Mouse (Mus musculus): ENCODE data around the gene Fbxo45. TPM values are rescaled to one million over a fixed set of nuclear protein-coding genes. Genes with fewer than 3 reads are reported as not detected.
"Not testable (repeated sequence)": the region's sequence is repeated elsewhere in the genome, so short reads cannot be mapped to it uniquely, and the experiment has no call there.

Gene Fbxo45
- polyA plus RNA-seq, 1 experiment from 2014 or later = 8.1 TPM

- no peak for DNase-seq (ENCODE audit: low spot score)
- Histone ChIP-seq H3K36me3 (ENCODE audit: insufficient read depth, low read length) (no peaks in the 10 kb centered on the region), H3K9ac (ENCODE audit: low read depth, low read length) (no peak overlapping the region), H3K4me2 (ENCODE audit: low read length) (no peak overlapping the region), H3K9me3 (replicated peaks; ENCODE audit: low read length) (no peaks in the 10 kb centered on the region), H3K4me3 (replicated peaks; ENCODE audit: low read depth, low read length) (no peak overlapping the region), H3K4me1 (replicated peaks; ENCODE audit: insufficient read depth, low read length) (peaks cover 3% of the 10 kb centered on the region; the same call in 1 of the 2 replicates), H3K27me3 (ENCODE audit: insufficient read depth, low read length) (no peaks in the 10 kb centered on the region), H3K27ac (no peak overlapping the region)
- WGBS = 86% methylated on average over 1 of the region's 1 CpGs
- no peak for ATAC-seq (replicated peaks; ENCODE audit: low FRiP score, low read depth)
- no peak for TF ChIP-seq CTCF (IDR thresholded peaks at IDR 0.05; ENCODE audit: low read depth)
These were observed 28.9 kb upstream of the Fbxo45 start for GRCm38 (mm10) chr16:32275830-32276229.

- Histone ChIP-seq H3K9me3 (replicated peaks; ENCODE audit: low read length) (no peaks in the 10 kb centered on the region), H3K4me2 (ENCODE audit: low read length) (no peak overlapping the region), H3K4me1 (replicated peaks; ENCODE audit: insufficient read depth, low read length) (peaks cover 3% of the 10 kb centered on the region; the same call in 1 of the 2 replicates), H3K9ac (ENCODE audit: low read depth, low read length) (no peak overlapping the region), H3K36me3 (ENCODE audit: insufficient read depth, low read length) (no peaks in the 10 kb centered on the region), H3K27me3 (ENCODE audit: insufficient read depth, low read length) (no peaks in the 10 kb centered on the region), H3K4me3 (replicated peaks; ENCODE audit: low read depth, low read length) (no peak overlapping the region), H3K27ac (no peak overlapping the region)
- WGBS = 88% methylated on average over 6 of the region's 6 CpGs
- DNase-seq (ENCODE audit: low spot score) (no peak), ATAC-seq (replicated peaks; ENCODE audit: low FRiP score, low read depth) (no peak)
- TF ChIP-seq CTCF (IDR thresholded peaks at IDR 0.05; ENCODE audit: low read depth) = no peak
These were observed 28.1 kb upstream of the Fbxo45 start for GRCm38 (mm10) chr16:32275041-32275440.

- H3K27me3 ChIP-seq (ENCODE audit: insufficient read depth, low read length) = no peaks in the 10 kb centered on the region
- H3K4me1 ChIP-seq (replicated peaks; ENCODE audit: insufficient read depth, low read length) = peaks cover 3% of the 10 kb centered on the region; the same call in 1 of the 2 replicates
- TF ChIP-seq CTCF (IDR thresholded peaks at IDR 0.05; ENCODE audit: low read depth) = peak; percentile 54
- H3K4me2 ChIP-seq (ENCODE audit: low read length) = no peak overlapping the region
- H3K9ac ChIP-seq (ENCODE audit: low read depth, low read length) = no peak overlapping the region
- DNase-seq (ENCODE audit: low spot score) (peak; percentile 6), ATAC-seq (replicated peaks; ENCODE audit: low FRiP score, low read depth) (no peak)
- H3K4me3 ChIP-seq (replicated peaks; ENCODE audit: low read depth, low read length) = no peak overlapping the region
- 51% methylated on average over 9 of the region's 9 CpGs for WGBS
- H3K9me3 ChIP-seq (replicated peaks; ENCODE audit: low read length) = no peaks in the 10 kb centered on the region
- H3K27ac ChIP-seq = no peak overlapping the region
- H3K36me3 ChIP-seq (ENCODE audit: insufficient read depth, low read length) = no peaks in the 10 kb centered on the region
These were observed 26.4 kb upstream of the Fbxo45 start for GRCm38 (mm10) chr16:32273338-32273737.

- ATAC-seq (replicated peaks; ENCODE audit: low FRiP score, low read depth) (no peak), DNase-seq (ENCODE audit: low spot score) (no peak)
- no peak for TF ChIP-seq CTCF (IDR thresholded peaks at IDR 0.05; ENCODE audit: low read depth)
- Histone ChIP-seq H3K27ac (no peak within 1 kb of the TSS), H3K4me2 (ENCODE audit: low read length) (no peak within 1 kb of the TSS), H3K4me1 (replicated peaks; ENCODE audit: insufficient read depth, low read length) (no peaks in the 10 kb centered on the region), H3K27me3 (ENCODE audit: insufficient read depth, low read length) (no peaks in the 10 kb centered on the region), H3K36me3 (ENCODE audit: insufficient read depth, low read length) (no peaks in the 10 kb centered on the region), H3K4me3 (replicated peaks; ENCODE audit: low read depth, low read length) (no peak within 1 kb of the TSS), H3K9ac (ENCODE audit: low read depth, low read length) (no peak within 1 kb of the TSS), H3K9me3 (replicated peaks; ENCODE audit: low read length) (no peaks in the 10 kb centered on the region)
- 77% methylated on average over 11 of the region's 11 CpGs for WGBS
These were observed 24.3 kb upstream of the Fbxo45 start, which contains the start of gene Smco1 for GRCm38 (mm10) chr16:32271291-32271690. Gene Smco1 (plus strand): TSS chr16:32271468.

- H3K9me3 ChIP-seq (replicated peaks; ENCODE audit: low read length); H3K4me1 ChIP-seq (replicated peaks; ENCODE audit: insufficient read depth, low read length); DNase-seq (ENCODE audit: low spot score); H3K27ac ChIP-seq; H3K9ac ChIP-seq (ENCODE audit: low read depth, low read length); ATAC-seq (replicated peaks; ENCODE audit: low FRiP score, low read depth); H3K4me2 ChIP-seq (ENCODE audit: low read length); H3K27me3 ChIP-seq (ENCODE audit: insufficient read depth, low read length); H3K4me3 ChIP-seq (replicated peaks; ENCODE audit: low read depth, low read length); H3K36me3 ChIP-seq (ENCODE audit: insufficient read depth, low read length): not testable (repeated sequence)
- TF ChIP-seq CTCF (IDR thresholded peaks at IDR 0.05; ENCODE audit: low read depth) = peak; percentile 54
- WGBS = 87% methylated on average over 2 of the region's 2 CpGs
These were observed 17.3 kb upstream of the Fbxo45 start for GRCm38 (mm10) chr16:32264225-32264624.

GRCm38 (mm10) chr16:32246351-32246791, 587 bp downstream of the Fbxo45 start:
- Histone ChIP-seq H3K9me3 (replicated peaks; ENCODE audit: low read length) (no peaks in the 10 kb centered on the region), H3K36me3 (ENCODE audit: insufficient read depth, low read length) (no peaks in the 10 kb centered on the region), H3K27ac (peak overlapping the region; percentile 93), H3K4me3 (replicated peaks; ENCODE audit: low read depth, low read length) (peak overlapping the region; percentile 83), H3K9ac (ENCODE audit: low read depth, low read length) (peak overlapping the region; percentile 87), H3K27me3 (ENCODE audit: insufficient read depth, low read length) (no peaks in the 10 kb centered on the region), H3K4me1 (replicated peaks; ENCODE audit: insufficient read depth, low read length) (peaks cover 5% of the 10 kb centered on the region; the same call in 1 of the 2 replicates), H3K4me2 (ENCODE audit: low read length) (peak overlapping the region; percentile 65)
- DNase-seq (ENCODE audit: low spot score) (peak; percentile 43), ATAC-seq (replicated peaks; ENCODE audit: low FRiP score, low read depth) (no peak)
- TF ChIP-seq CTCF (IDR thresholded peaks at IDR 0.05; ENCODE audit: low read depth) = no peak
- under 1% methylated on average over 41 of the region's 41 CpGs for whole genome bisulfite sequencing

- H3K36me3 ChIP-seq (ENCODE audit: insufficient read depth, low read length) = no peaks in the 10 kb centered on the region
- H3K4me1 ChIP-seq (replicated peaks; ENCODE audit: insufficient read depth, low read length) = peaks cover 5% of the 10 kb centered on the region; the same call in 1 of the 2 replicates
- H3K9ac ChIP-seq (ENCODE audit: low read depth, low read length) = no peak overlapping the region
- no peak overlapping the region for H3K4me2 ChIP-seq (ENCODE audit: low read length)
- H3K27me3 ChIP-seq (ENCODE audit: insufficient read depth, low read length) = no peaks in the 10 kb centered on the region
- TF ChIP-seq CTCF (IDR thresholded peaks at IDR 0.05; ENCODE audit: low read depth) = no peak
- ATAC-seq (replicated peaks; ENCODE audit: low FRiP score, low read depth) (no peak), DNase-seq (ENCODE audit: low spot score) (no peak)
- H3K9me3 ChIP-seq (replicated peaks; ENCODE audit: low read length) = no peaks in the 10 kb centered on the region
- no peak overlapping the region for H3K27ac ChIP-seq
- WGBS = 94% methylated on average over 3 of the region's 3 CpGs
- H3K4me3 ChIP-seq (replicated peaks; ENCODE audit: low read depth, low read length) = no peak overlapping the region
These were observed 3.1 kb downstream of the Fbxo45 start for GRCm38 (mm10) chr16:32243901-32244300.

All from kidney, postnatal 0 days (tissue).